Mouse (Mus musculus): ENCODE results near the gene Arhgap15. TPM values are rescaled to one million over a fixed set of nuclear protein-coding genes. Genes with fewer than 3 reads are reported as not detected.

Arhgap15 gene
- polyA plus RNA-seq, 1 experiment, result 9.5 TPM

DNA sequence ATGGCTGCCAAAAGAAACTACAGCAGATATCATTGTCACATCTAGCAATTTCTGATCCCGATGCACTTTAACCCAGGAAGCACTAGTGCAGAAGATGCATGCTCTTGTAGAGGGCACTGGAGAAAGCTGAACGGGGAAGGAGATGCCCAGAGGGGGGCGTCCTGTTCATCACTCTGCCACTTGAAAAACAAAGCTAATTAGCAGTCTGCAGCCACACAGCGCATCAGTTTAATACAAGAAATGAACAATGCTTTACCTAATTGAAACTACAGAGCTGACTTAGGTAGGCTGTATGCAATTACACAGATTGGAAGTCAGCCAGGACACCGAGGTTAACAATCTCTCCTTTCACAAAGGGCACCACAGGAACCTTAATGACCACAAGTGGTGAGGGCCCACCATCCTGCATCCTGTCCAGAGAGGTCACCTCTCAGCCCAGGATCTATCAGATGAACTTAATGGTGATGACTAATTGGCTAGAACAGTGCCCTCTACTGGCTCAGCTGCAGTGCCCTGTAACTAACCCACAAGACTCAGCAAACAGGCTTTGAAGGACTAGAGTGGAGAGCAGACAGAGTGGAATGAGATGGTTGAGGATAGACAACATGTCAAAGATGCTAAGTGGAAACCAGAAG, 588.2 kb downstream of the Arhgap15 start:
- H3K27ac ChIP-seq (ENCODE audit: control insufficient read depth, insufficient read depth, low read length), result no peak overlapping the region
- no peak for TF ChIP-seq POLR2A (IDR thresholded peaks at IDR 0.05; ENCODE audit: control insufficient read depth, extremely low read depth, insufficient read depth, low read length, poor library complexity)
- TF ChIP-seq CTCF (IDR thresholded peaks at IDR 0.05; ENCODE audit: borderline replicate concordance, control insufficient read depth, extremely low read depth, insufficient read depth, low read length, poor library complexity), result no peak
- H3K36me3 ChIP-seq (ENCODE audit: control insufficient read depth, insufficient read depth, low read length), result no peaks in the 10 kb centered on the region
- 85% methylated on average over 5 of the region's 5 CpGs for WGBS
- no peaks in the 10 kb centered on the region for H3K4me1 ChIP-seq (replicated peaks; ENCODE audit: control insufficient read depth, insufficient read depth, low read length)
- no peak overlapping the region for H3K4me3 ChIP-seq (ENCODE audit: control insufficient read depth, insufficient read depth, low read length)
- no peak for DNase-seq
- H3K27me3 ChIP-seq (ENCODE audit: control insufficient read depth, insufficient read depth, low read length), result no peaks in the 10 kb centered on the region

DNA sequence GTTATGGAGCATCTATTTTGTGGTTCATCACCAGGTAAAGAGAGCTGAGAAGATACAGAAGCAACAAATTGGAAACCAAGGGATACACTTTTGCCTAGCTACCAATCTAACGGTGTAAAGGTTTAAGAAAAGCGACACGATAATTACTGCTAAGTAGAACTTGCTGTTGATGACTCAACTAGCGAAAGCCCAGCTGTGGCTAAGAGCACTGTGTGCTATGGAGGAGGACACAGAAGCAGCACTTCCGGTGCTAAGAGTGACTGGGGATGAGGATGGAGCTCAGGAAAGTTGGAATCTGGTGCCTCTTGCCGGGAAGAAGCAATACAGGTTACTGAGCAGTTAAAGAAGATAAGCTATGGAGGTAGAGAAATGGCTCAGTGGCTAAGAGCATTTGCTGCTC, 589.8 kb downstream of the Arhgap15 start:
- no peaks in the 10 kb centered on the region for H3K4me1 ChIP-seq (replicated peaks; ENCODE audit: control insufficient read depth, insufficient read depth, low read length)
- H3K27ac ChIP-seq (ENCODE audit: control insufficient read depth, insufficient read depth, low read length), result no peak overlapping the region
- H3K36me3 ChIP-seq (ENCODE audit: control insufficient read depth, insufficient read depth, low read length), result no peaks in the 10 kb centered on the region
- no peak for TF ChIP-seq POLR2A (IDR thresholded peaks at IDR 0.05; ENCODE audit: control insufficient read depth, extremely low read depth, insufficient read depth, low read length, poor library complexity)
- TF ChIP-seq CTCF (IDR thresholded peaks at IDR 0.05; ENCODE audit: borderline replicate concordance, control insufficient read depth, extremely low read depth, insufficient read depth, low read length, poor library complexity), result no peak
- H3K4me3 ChIP-seq (ENCODE audit: control insufficient read depth, insufficient read depth, low read length), result no peak overlapping the region
- WGBS, result 98% methylated on average over 6 of the region's 6 CpGs
- no peak for DNase-seq
- no peaks in the 10 kb centered on the region for H3K27me3 ChIP-seq (ENCODE audit: control insufficient read depth, insufficient read depth, low read length)

DNA sequence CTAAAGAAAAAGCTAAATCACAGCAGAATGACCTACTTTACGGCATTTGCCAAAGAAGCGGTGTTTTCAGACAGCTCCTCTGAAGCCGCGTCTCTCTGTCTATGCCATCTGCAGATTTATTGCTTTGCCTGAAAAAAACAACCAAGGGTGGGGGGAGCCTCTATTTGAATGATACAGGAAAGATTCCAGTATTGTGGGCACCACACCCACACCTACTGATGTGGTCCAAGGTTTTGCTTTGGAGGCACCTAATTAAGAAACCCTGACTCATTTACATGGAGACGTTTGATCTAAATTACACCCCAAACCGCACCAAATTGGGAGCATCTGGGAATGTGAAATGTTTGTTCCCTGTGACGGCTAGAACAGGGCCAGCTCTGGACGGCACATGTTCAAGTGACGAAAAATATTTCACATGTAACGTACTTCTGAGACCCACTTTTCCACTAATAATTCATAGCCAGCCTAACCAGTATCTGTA, 592.5 kb downstream of the Arhgap15 start:
- Histone ChIP-seq H3K4me3 (ENCODE audit: control insufficient read depth, insufficient read depth, low read length) (no peak overlapping the region), H3K27ac (ENCODE audit: control insufficient read depth, insufficient read depth, low read length) (no peak overlapping the region), H3K4me1 (replicated peaks; ENCODE audit: control insufficient read depth, insufficient read depth, low read length) (no peaks in the 10 kb centered on the region), H3K27me3 (ENCODE audit: control insufficient read depth, insufficient read depth, low read length) (no peaks in the 10 kb centered on the region), H3K36me3 (ENCODE audit: control insufficient read depth, insufficient read depth, low read length) (no peaks in the 10 kb centered on the region)
- 96% methylated on average over 10 of the region's 10 CpGs for WGBS
- no peak for DNase-seq
- TF ChIP-seq POLR2A (IDR thresholded peaks at IDR 0.05; ENCODE audit: control insufficient read depth, extremely low read depth, insufficient read depth, low read length, poor library complexity) (no peak), CTCF (IDR thresholded peaks at IDR 0.05; ENCODE audit: borderline replicate concordance, control insufficient read depth, extremely low read depth, insufficient read depth, low read length, poor library complexity) (no peak)

DNA sequence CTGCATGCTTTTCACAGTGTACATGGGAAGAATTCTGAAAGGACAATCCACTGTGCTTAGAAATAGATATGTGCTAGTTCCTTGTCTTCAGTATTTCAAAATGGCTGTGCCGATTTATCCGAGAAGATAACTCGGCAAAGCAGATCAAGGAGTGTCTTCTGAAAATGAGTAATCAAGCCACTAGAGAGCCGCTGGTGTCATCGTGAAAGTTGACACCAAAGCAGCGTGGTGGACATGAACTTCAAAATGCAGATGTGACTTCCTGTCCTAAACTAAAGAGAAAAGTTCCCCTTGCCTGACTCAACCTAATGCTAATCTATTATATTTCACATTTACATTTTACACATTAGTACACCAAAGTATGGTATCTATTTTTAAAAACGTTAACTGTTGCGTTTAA, 596.2 kb downstream of the Arhgap15 start:
- WGBS, result 96% methylated on average over 8 of the region's 8 CpGs

DNA sequence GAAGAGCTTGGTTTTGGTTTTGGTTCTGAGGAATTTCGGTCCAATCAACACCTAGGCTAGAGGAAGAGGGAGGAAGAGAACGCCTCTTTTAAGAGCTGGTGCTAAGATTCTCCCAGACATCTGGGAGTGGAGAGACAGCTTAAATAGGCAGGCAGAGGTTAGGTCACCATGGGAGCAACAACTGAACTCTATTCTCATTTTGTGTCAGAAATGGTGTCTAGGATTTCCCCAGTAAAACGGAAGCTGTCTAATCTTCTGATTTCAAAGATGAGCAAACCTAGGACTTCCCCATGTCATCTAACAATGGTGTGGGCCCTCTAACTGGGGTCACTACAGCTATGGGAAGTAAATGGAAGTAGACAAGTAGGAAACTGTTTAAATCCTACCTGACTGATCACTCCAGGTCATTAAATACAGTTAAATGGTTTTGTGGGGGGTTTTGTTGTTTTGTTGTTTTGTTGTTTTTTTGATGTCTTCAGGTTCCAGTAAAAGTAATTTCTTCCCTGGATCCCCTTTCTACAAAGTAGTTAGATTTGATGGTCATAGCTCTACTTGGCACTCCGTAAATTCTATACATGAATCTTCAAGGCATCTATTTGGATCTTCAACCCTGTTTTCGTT, 596.8 kb downstream of the Arhgap15 start:
- DNase-seq, result no peak
- no peaks in the 10 kb centered on the region for H3K36me3 ChIP-seq (ENCODE audit: control insufficient read depth, insufficient read depth, low read length)
- H3K4me1 ChIP-seq (replicated peaks; ENCODE audit: control insufficient read depth, insufficient read depth, low read length), result no peaks in the 10 kb centered on the region
- 98% methylated on average over 5 of the region's 5 CpGs for WGBS
- no peaks in the 10 kb centered on the region for H3K27me3 ChIP-seq (ENCODE audit: control insufficient read depth, insufficient read depth, low read length)
- no peak overlapping the region for H3K27ac ChIP-seq (ENCODE audit: control insufficient read depth, insufficient read depth, low read length)
- H3K4me3 ChIP-seq (ENCODE audit: control insufficient read depth, insufficient read depth, low read length), result no peak overlapping the region
- TF ChIP-seq POLR2A (IDR thresholded peaks at IDR 0.05; ENCODE audit: control insufficient read depth, extremely low read depth, insufficient read depth, low read length, poor library complexity) (no peak), CTCF (IDR thresholded peaks at IDR 0.05; ENCODE audit: borderline replicate concordance, control insufficient read depth, extremely low read depth, insufficient read depth, low read length, poor library complexity) (no peak)

More for the DNA sequence above, 596.2 kb downstream of the Arhgap15 start:
- H3K36me3 ChIP-seq (ENCODE audit: control insufficient read depth, insufficient read depth, low read length), result no peaks in the 10 kb centered on the region
- TF ChIP-seq POLR2A (IDR thresholded peaks at IDR 0.05; ENCODE audit: control insufficient read depth, extremely low read depth, insufficient read depth, low read length, poor library complexity) (no peak), CTCF (IDR thresholded peaks at IDR 0.05; ENCODE audit: borderline replicate concordance, control insufficient read depth, extremely low read depth, insufficient read depth, low read length, poor library complexity) (no peak)
- H3K27ac ChIP-seq (ENCODE audit: control insufficient read depth, insufficient read depth, low read length), result no peak overlapping the region
- no peak overlapping the region for H3K4me3 ChIP-seq (ENCODE audit: control insufficient read depth, insufficient read depth, low read length)
- no peaks in the 10 kb centered on the region for H3K4me1 ChIP-seq (replicated peaks; ENCODE audit: control insufficient read depth, insufficient read depth, low read length)
- H3K27me3 ChIP-seq (ENCODE audit: control insufficient read depth, insufficient read depth, low read length), result no peaks in the 10 kb centered on the region
- DNase-seq, result no peak

DNA sequence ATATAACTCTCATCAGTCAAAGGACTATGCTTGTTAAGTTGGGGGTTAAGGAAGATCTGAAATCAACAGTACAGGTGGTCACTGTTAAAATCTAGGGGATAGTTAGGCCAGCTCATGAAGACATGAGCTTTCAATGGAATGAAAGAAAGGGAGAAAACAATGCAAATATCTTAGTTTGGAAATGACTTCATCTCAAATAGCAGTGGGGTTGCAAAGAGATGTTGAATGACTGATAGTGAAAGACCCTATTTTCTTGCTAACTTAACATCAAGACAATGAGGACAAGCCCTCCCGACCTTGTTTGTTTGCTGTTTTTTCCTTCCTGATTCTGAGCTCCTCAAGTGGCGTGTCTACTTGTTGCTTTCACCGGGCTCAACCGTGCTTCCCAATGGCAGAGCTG, 597.6 kb downstream of the Arhgap15 start:
- Histone ChIP-seq H3K27me3 (ENCODE audit: control insufficient read depth, insufficient read depth, low read length) (no peaks in the 10 kb centered on the region), H3K27ac (ENCODE audit: control insufficient read depth, insufficient read depth, low read length) (no peak overlapping the region), H3K4me1 (replicated peaks; ENCODE audit: control insufficient read depth, insufficient read depth, low read length) (no peaks in the 10 kb centered on the region), H3K4me3 (ENCODE audit: control insufficient read depth, insufficient read depth, low read length) (no peak overlapping the region), H3K36me3 (ENCODE audit: control insufficient read depth, insufficient read depth, low read length) (no peaks in the 10 kb centered on the region)
- DNase-seq, result no peak
- TF ChIP-seq POLR2A (IDR thresholded peaks at IDR 0.05; ENCODE audit: control insufficient read depth, extremely low read depth, insufficient read depth, low read length, poor library complexity), result no peak
- no peak for TF ChIP-seq CTCF (IDR thresholded peaks at IDR 0.05; ENCODE audit: borderline replicate concordance, control insufficient read depth, extremely low read depth, insufficient read depth, low read length, poor library complexity)
- 98% methylated on average over 4 of the region's 4 CpGs for WGBS
